Mouse (Mus musculus): Measurements from ENCODE around the gene Hoxa2.

- TF ChIP-seq MYOD1 (IDR thresholded peaks at IDR 0.05; ENCODE audit: control insufficient read depth, insufficient read length, low read depth) (no peak), FOSL1 (IDR thresholded peaks at IDR 0.05; ENCODE audit: insufficient read depth, low read length, poor library complexity, severe bottlenecking) (no peak), MAX (IDR thresholded peaks at IDR 0.05) (no peak), CTCF (IDR thresholded peaks at IDR 0.05; ENCODE audit: control insufficient read depth, insufficient read depth, insufficient read length) (no peak), USF1 (IDR thresholded peaks at IDR 0.05; ENCODE audit: low read depth) (no peak), MYOG (IDR thresholded peaks at IDR 0.05; ENCODE audit: control insufficient read depth, extremely low read depth, insufficient read length) (no peak), CEBPB (IDR thresholded peaks at IDR 0.05; ENCODE audit: low read depth) (no peak)
Observed at GRCm38 (mm10) chr6:52121173-52121572, 43.5 kb downstream of the Hoxa2 start.
